Mouse (Mus musculus): ENCODE data around the gene Cnot11. TPM values are rescaled to one million over a fixed set of nuclear protein-coding genes. Genes with fewer than 3 reads are reported as not detected.

The Cnot11 gene
- polyA plus RNA-seq, 1 experiment: 22.0 TPM

GRCm38 (mm10) chr1:39547238-39547637 is 12.4 kb downstream of the Cnot11 start:
- Histone ChIP-seq H3K27ac (ENCODE audit: insufficient read depth, low read depth, low read length) (no peak overlapping the region), H3K4me3 (ENCODE audit: insufficient read depth, low read length) (no peak overlapping the region), H3K4me1 (ENCODE audit: control insufficient read depth, insufficient read depth, low read length) (peaks cover 9% of the 10 kb centered on the region)
- TF ChIP-seq POLR2A (IDR thresholded peaks at IDR 0.05; ENCODE audit: borderline replicate concordance, low read depth, low read length): no peak

- H3K4me3 ChIP-seq (ENCODE audit: insufficient read depth, low read length): no peak overlapping the region
Observed at GRCm38 (mm10) chr1:39549831-39550230, 15.0 kb downstream of the Cnot11 start.

GRCm38 (mm10) chr1:39555556-39556415 is 21.0 kb downstream of the Cnot11 start:
- TF ChIP-seq CTCF (IDR thresholded peaks at IDR 0.05; ENCODE audit: low read depth, low read length) (no peak), POLR2A (IDR thresholded peaks at IDR 0.05; ENCODE audit: borderline replicate concordance, low read depth, low read length) (no peak)
- Histone ChIP-seq H3K27ac (ENCODE audit: insufficient read depth, low read depth, low read length) (no peak overlapping the region), H3K4me1 (ENCODE audit: control insufficient read depth, insufficient read depth, low read length) (peaks cover 6% of the 10 kb centered on the region), H3K4me3 (ENCODE audit: insufficient read depth, low read length) (no peak overlapping the region)

More at GRCm38 (mm10) chr1:39549831-39550230, 15.0 kb downstream of the Cnot11 start:
- TF ChIP-seq POLR2A (IDR thresholded peaks at IDR 0.05; ENCODE audit: borderline replicate concordance, low read depth, low read length) (no peak), CTCF (IDR thresholded peaks at IDR 0.05; ENCODE audit: low read depth, low read length) (no peak)
- H3K4me1 ChIP-seq (ENCODE audit: control insufficient read depth, insufficient read depth, low read length): peaks cover 9% of the 10 kb centered on the region
- no peak overlapping the region for H3K27ac ChIP-seq (ENCODE audit: insufficient read depth, low read depth, low read length)

DNA sequence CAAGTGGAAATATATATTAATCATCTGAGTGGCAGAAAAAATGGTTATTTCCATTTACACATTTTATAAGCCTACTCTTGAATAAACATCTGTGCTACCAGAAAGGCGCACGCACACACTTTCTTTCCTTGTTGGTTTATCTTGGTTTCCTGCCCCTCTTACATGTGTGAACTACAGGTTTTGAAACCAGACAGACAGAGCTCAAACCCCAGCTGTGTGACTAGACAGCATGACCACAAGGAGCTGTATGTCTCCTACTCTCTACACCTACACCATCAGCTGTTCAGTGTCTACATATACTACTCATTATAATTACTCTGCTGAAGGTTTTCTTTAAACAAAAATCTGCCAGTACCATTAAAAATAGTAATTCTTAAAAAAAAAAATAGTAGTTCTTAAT is 24.2 kb downstream of the Cnot11 start:
- Histone ChIP-seq H3K27ac (ENCODE audit: insufficient read depth, low read depth, low read length) (no peak overlapping the region), H3K4me3 (ENCODE audit: insufficient read depth, low read length) (no peak overlapping the region), H3K4me1 (ENCODE audit: control insufficient read depth, insufficient read depth, low read length) (peaks cover 8% of the 10 kb centered on the region)
- TF ChIP-seq POLR2A (IDR thresholded peaks at IDR 0.05; ENCODE audit: borderline replicate concordance, low read depth, low read length) (no peak), CTCF (IDR thresholded peaks at IDR 0.05; ENCODE audit: low read depth, low read length) (no peak)

DNA sequence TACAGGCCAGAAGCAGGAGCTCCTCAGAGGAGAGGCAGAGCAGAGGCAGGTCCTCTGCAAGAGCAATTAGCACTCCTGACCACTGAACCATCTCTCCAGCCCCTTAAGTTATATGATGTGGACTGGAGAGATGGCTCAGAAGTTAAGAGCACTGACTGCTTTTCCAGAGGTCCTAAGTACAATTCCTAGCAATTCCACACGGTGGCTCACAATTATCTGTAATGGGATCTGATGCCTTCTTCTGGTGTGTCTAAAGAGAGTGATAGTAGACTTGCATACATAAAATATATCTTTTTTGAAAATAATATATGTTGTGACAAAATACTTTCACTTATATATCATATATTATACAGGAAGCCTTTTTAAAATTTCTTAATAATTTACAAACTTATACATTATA is 27.1 kb downstream of the Cnot11 start:
- Histone ChIP-seq H3K27ac (ENCODE audit: insufficient read depth, low read depth, low read length) (no peak overlapping the region), H3K4me1 (ENCODE audit: control insufficient read depth, insufficient read depth, low read length) (peaks cover 8% of the 10 kb centered on the region), H3K4me3 (ENCODE audit: insufficient read depth, low read length) (no peak overlapping the region)
- no peak for TF ChIP-seq POLR2A (IDR thresholded peaks at IDR 0.05; ENCODE audit: borderline replicate concordance, low read depth, low read length)
- no peak for TF ChIP-seq CTCF (IDR thresholded peaks at IDR 0.05; ENCODE audit: low read depth, low read length)

- H3K4me1 ChIP-seq (ENCODE audit: control insufficient read depth, insufficient read depth, low read length): peaks cover 12% of the 10 kb centered on the region
- TF ChIP-seq POLR2A (IDR thresholded peaks at IDR 0.05; ENCODE audit: borderline replicate concordance, low read depth, low read length) (no peak), CTCF (IDR thresholded peaks at IDR 0.05; ENCODE audit: low read depth, low read length) (no peak)
- H3K27ac ChIP-seq (ENCODE audit: insufficient read depth, low read depth, low read length): no peak overlapping the region
- H3K4me3 ChIP-seq (ENCODE audit: insufficient read depth, low read length): no peak overlapping the region
Observed at GRCm38 (mm10) chr1:39563161-39563560, 28.4 kb downstream of the Cnot11 start.

DNA sequence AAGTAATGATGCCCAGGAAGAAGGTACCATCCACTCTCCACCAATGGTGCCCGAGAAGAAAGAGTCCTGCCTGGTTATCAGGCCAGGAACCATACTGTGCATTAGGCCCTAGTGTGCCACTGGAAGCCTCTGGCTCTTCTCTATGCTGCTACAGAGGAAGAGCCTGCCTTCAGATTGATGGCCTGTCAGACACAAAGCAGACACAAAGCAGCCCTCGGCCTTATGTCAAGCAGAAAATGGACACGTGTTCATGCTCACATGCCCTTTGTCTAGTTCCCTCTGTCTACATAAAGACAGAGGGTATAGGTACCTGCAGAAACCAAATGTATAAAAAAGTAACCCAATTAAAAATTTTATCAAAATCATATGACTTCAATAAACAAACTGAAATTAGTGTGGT is 29.8 kb downstream of the Cnot11 start:
- TF ChIP-seq CTCF (IDR thresholded peaks at IDR 0.05; ENCODE audit: low read depth, low read length) (no peak), POLR2A (IDR thresholded peaks at IDR 0.05; ENCODE audit: borderline replicate concordance, low read depth, low read length) (no peak)
- H3K27ac ChIP-seq (ENCODE audit: insufficient read depth, low read depth, low read length): no peak overlapping the region
- H3K4me1 ChIP-seq (ENCODE audit: control insufficient read depth, insufficient read depth, low read length): peaks cover 19% of the 10 kb centered on the region
- H3K4me3 ChIP-seq (ENCODE audit: insufficient read depth, low read length): no peak overlapping the region

- no peak overlapping the region for H3K27ac ChIP-seq (ENCODE audit: insufficient read depth, low read depth, low read length)
- peaks cover 32% of the 10 kb centered on the region for H3K4me1 ChIP-seq (ENCODE audit: control insufficient read depth, insufficient read depth, low read length)
- H3K4me3 ChIP-seq (ENCODE audit: insufficient read depth, low read length): no peak overlapping the region
- TF ChIP-seq POLR2A (IDR thresholded peaks at IDR 0.05; ENCODE audit: borderline replicate concordance, low read depth, low read length): no peak
- no peak for TF ChIP-seq CTCF (IDR thresholded peaks at IDR 0.05; ENCODE audit: low read depth, low read length)
Observed at GRCm38 (mm10) chr1:39568079-39568478, 33.3 kb downstream of the Cnot11 start.

GRCm38 (mm10) chr1:39571653-39572052 is 36.9 kb downstream of the Cnot11 start:
- H3K4me1 ChIP-seq (ENCODE audit: control insufficient read depth, insufficient read depth, low read length): peaks cover 39% of the 10 kb centered on the region
- no peak overlapping the region for H3K27ac ChIP-seq (ENCODE audit: insufficient read depth, low read depth, low read length)
- TF ChIP-seq CTCF (IDR thresholded peaks at IDR 0.05; ENCODE audit: low read depth, low read length): no peak
- no peak for TF ChIP-seq POLR2A (IDR thresholded peaks at IDR 0.05; ENCODE audit: borderline replicate concordance, low read depth, low read length)
- no peak overlapping the region for H3K4me3 ChIP-seq (ENCODE audit: insufficient read depth, low read length)

- TF ChIP-seq POLR2A (IDR thresholded peaks at IDR 0.05; ENCODE audit: borderline replicate concordance, low read depth, low read length): no peak
- no peak for TF ChIP-seq CTCF (IDR thresholded peaks at IDR 0.05; ENCODE audit: low read depth, low read length)
- Histone ChIP-seq H3K4me3 (ENCODE audit: insufficient read depth, low read length) (no peak overlapping the region), H3K27ac (ENCODE audit: insufficient read depth, low read depth, low read length) (no peak overlapping the region), H3K4me1 (ENCODE audit: control insufficient read depth, insufficient read depth, low read length) (peaks cover 39% of the 10 kb centered on the region)
Observed at GRCm38 (mm10) chr1:39573890-39574289, 39.1 kb downstream of the Cnot11 start.
